Mouse (Mus musculus) stomach, embryonic 14.5 days (tissue): ENCODE measurements at regions not wholly inside any gene's neighbourhood (a gene's known extent, or its start where the extent isn't known, plus 50 kb on each side); places are given as distances from the start of the nearest gene placed in this dataset.

Source experiments
- ATAC-seq: fragments of 200-750 bp; cut with Nextera tagmentation; 2 replicates; pipeline ENCODE4 v1.8.0; 2017; ENCODE audit warnings: low read depth, moderate TSS enrichment; ENCODE audit not compliant: insufficient number of reproducible peaks, insufficient read depth, low FRiP score
- H3K27ac ChIP-seq: fragments of 300-500 bp; sonication (generic); 2 replicates; pipeline ENCODE4 v1.5.1; 2014; ENCODE audit warnings: mild to moderate bottlenecking, low read length, moderate library complexity, mixed read lengths
- H3K27me3 ChIP-seq: fragments of 300-500 bp; sonication (generic); 2 replicates; pipeline ENCODE4 v1.6.1; 2014; ENCODE audit warnings: low read length, control low read depth, mixed read lengths; ENCODE audit not compliant: control insufficient read depth, insufficient read depth
- H3K36me3 ChIP-seq: fragments of 300-500 bp; sonication (generic); 2 replicates; pipeline ENCODE4 v1.6.1; 2014; ENCODE audit warnings: mild to moderate bottlenecking, control low read depth, low read length, moderate library complexity, mixed read lengths; ENCODE audit not compliant: control insufficient read depth, insufficient read depth
- H3K4me1 ChIP-seq: fragments of 300-500 bp; sonication (generic); 2 replicates; pipeline ENCODE4 v1.6.1; 2014; ENCODE audit warnings: low read length, control low read depth, mixed read lengths; ENCODE audit not compliant: control insufficient read depth, insufficient read depth
- H3K4me2 ChIP-seq: fragments of 300-500 bp; sonication (generic); replicated peaks from 2 replicates; pipeline ENCODE4 v1.6.1; 2014; ENCODE audit warnings: low read depth, low read length, control low read depth
- H3K4me3 ChIP-seq: fragments of 300-500 bp; sonication (generic); 2 replicates; pipeline ENCODE4 v1.5.1; 2014; ENCODE audit warnings: low read depth, low read length, control low read depth
- H3K9ac ChIP-seq: fragments of 300-500 bp; sonication (generic); replicated peaks from 2 replicates; pipeline ENCODE4 v1.6.1; 2014; ENCODE audit warnings: low read depth, mild to moderate bottlenecking, control low read depth, low read length, moderate library complexity, mixed read lengths
- H3K9me3 ChIP-seq: fragments of 300-500 bp; sonication (generic); 2 replicates; pipeline ENCODE4 v1.6.1; 2016; ENCODE audit warnings: low read depth, low read length, control low read depth; ENCODE audit not compliant: control insufficient read depth
- WGBS: fragments of 180-500 bp; shearing (Covaris S2); extraction: QIAGEN DNeasy Blood & Tissue Kit; methylation state at CpG from one replicate; pipeline ENCODE4 v1.1.7; 2014; 5-methylcytosine and 5-hydroxymethylcytosine counted together

- 47% methylated on average over 6 of the region's 6 CpGs for WGBS
- peak; percentile 33; the same call in 1 of the 2 replicates for ATAC-seq
- no peaks in the 10 kb centered on the region for H3K27me3 ChIP-seq
These were observed 630.9 kb upstream of the Lcorl start for GRCm38 (mm10) chr5:46488140-46488942.

GRCm38 (mm10) chr5:46486740-46487326 is 629.4 kb upstream of the Lcorl start:
- H3K4me3 ChIP-seq: no peak overlapping the region
- H3K9me3 ChIP-seq: no peaks in the 10 kb centered on the region
- 92% methylated on average over 1 of the region's 1 CpGs for WGBS
- no peaks in the 10 kb centered on the region for H3K27me3 ChIP-seq
- no peak overlapping the region for H3K27ac ChIP-seq
- no peaks in the 10 kb centered on the region for H3K4me1 ChIP-seq
- H3K4me2 ChIP-seq: no peak overlapping the region
- no peak overlapping the region for H3K9ac ChIP-seq
- H3K36me3 ChIP-seq: no peaks in the 10 kb centered on the region
- no peak for ATAC-seq

More at GRCm38 (mm10) chr5:46488140-46488942, 630.9 kb upstream of the Lcorl start:
- Histone ChIP-seq H3K27ac (no peak overlapping the region), H3K9me3 (no peaks in the 10 kb centered on the region), H3K4me2 (no peak overlapping the region), H3K9ac (no peak overlapping the region), H3K36me3 (no peaks in the 10 kb centered on the region), H3K4me3 (no peak overlapping the region), H3K4me1 (no peaks in the 10 kb centered on the region)

- 76% methylated on average over 3 of the region's 3 CpGs for WGBS
- Histone ChIP-seq H3K9ac (no peak overlapping the region), H3K27ac (no peak overlapping the region), H3K4me1 (no peaks in the 10 kb centered on the region), H3K9me3 (no peaks in the 10 kb centered on the region), H3K36me3 (no peaks in the 10 kb centered on the region), H3K4me2 (no peak overlapping the region), H3K27me3 (no peaks in the 10 kb centered on the region), H3K4me3 (no peak overlapping the region)
- ATAC-seq: no peak
These were observed 598.9 kb upstream of the Lcorl start for GRCm38 (mm10) chr5:46456356-46456755.

- Histone ChIP-seq H3K4me2 (no peak overlapping the region), H3K4me1 (peaks cover 9% of the 10 kb centered on the region; the same call in 1 of the 2 replicates), H3K4me3 (no peak overlapping the region), H3K9me3 (no peaks in the 10 kb centered on the region), H3K27me3 (no peaks in the 10 kb centered on the region), H3K9ac (no peak overlapping the region), H3K27ac (no peak overlapping the region), H3K36me3 (no peaks in the 10 kb centered on the region)
- ATAC-seq: no peak
- WGBS: 70% methylated on average over 4 of the region's 4 CpGs
These were observed 590.9 kb upstream of the Lcorl start for GRCm38 (mm10) chr5:46448274-46448673.

- peak; percentile 83 for ATAC-seq
- H3K4me2 ChIP-seq: no peak overlapping the region
- H3K36me3 ChIP-seq: no peaks in the 10 kb centered on the region
- no peaks in the 10 kb centered on the region for H3K9me3 ChIP-seq
- H3K9ac ChIP-seq: no peak overlapping the region
- H3K27me3 ChIP-seq: no peaks in the 10 kb centered on the region
- peaks cover 9% of the 10 kb centered on the region; the same call in 1 of the 2 replicates for H3K4me1 ChIP-seq
- H3K4me3 ChIP-seq: no peak overlapping the region
- no peak overlapping the region for H3K27ac ChIP-seq
- 22% methylated on average over 3 of the region's 3 CpGs for WGBS
These were observed 588.4 kb upstream of the Lcorl start for GRCm38 (mm10) chr5:46445844-46446243.

- peak overlapping the region; percentile 18; the same call in 1 of the 2 replicates for H3K4me2 ChIP-seq
- WGBS: 39% methylated on average over 7 of the region's 7 CpGs
These were observed 587.7 kb upstream of the Lcorl start for GRCm38 (mm10) chr5:46445122-46445521.

GRCm38 (mm10) chr5:46443805-46444340 is 586.5 kb upstream of the Lcorl start:
- no peaks in the 10 kb centered on the region for H3K27me3 ChIP-seq
- WGBS: 8% methylated on average over 12 of the region's 12 CpGs
- H3K36me3 ChIP-seq: no peaks in the 10 kb centered on the region
- H3K4me3 ChIP-seq: no peak overlapping the region
- ATAC-seq: no peak
- H3K9ac ChIP-seq: no peak overlapping the region
- H3K4me2 ChIP-seq: 0 out of 2 replicates have a peak overlapping the region, but pooled peaks have one; percentile 16
- H3K4me1 ChIP-seq: peaks cover 9% of the 10 kb centered on the region; the same call in 1 of the 2 replicates
- H3K9me3 ChIP-seq: no peaks in the 10 kb centered on the region
- no peak overlapping the region for H3K27ac ChIP-seq

More at GRCm38 (mm10) chr5:46445122-46445521, 587.7 kb upstream of the Lcorl start:
- H3K9ac ChIP-seq: no peak overlapping the region
- no peak overlapping the region for H3K4me3 ChIP-seq
- H3K4me1 ChIP-seq: peaks cover 9% of the 10 kb centered on the region; the same call in 1 of the 2 replicates
- no peaks in the 10 kb centered on the region for H3K27me3 ChIP-seq
- no peaks in the 10 kb centered on the region for H3K9me3 ChIP-seq
- no peak for ATAC-seq
- no peak overlapping the region for H3K27ac ChIP-seq
- no peaks in the 10 kb centered on the region for H3K36me3 ChIP-seq

- WGBS: 82% methylated on average over 6 of the region's 6 CpGs
- ATAC-seq: no peak
- Histone ChIP-seq H3K4me1 (peaks cover 9% of the 10 kb centered on the region; the same call in 1 of the 2 replicates), H3K27me3 (no peaks in the 10 kb centered on the region), H3K9me3 (no peaks in the 10 kb centered on the region), H3K4me2 (no peak overlapping the region), H3K36me3 (no peaks in the 10 kb centered on the region), H3K9ac (no peak overlapping the region), H3K4me3 (no peak overlapping the region), H3K27ac (no peak overlapping the region)
These were observed 585.3 kb upstream of the Lcorl start for GRCm38 (mm10) chr5:46442600-46443248.
